Mouse (Mus musculus) lung, embryonic 15.5 days (tissue): ENCODE measurements around the gene Cbx7. TPM values are rescaled to one million over a fixed set of nuclear protein-coding genes. Genes with fewer than 3 reads are reported as not detected.
"Not testable (repeated sequence)": the region's sequence is repeated elsewhere in the genome, so short reads cannot be mapped to it uniquely, and the experiment has no call there.

Experiments used
- ATAC-seq: fragments of 200-750 bp; cut with Nextera tagmentation; 2 replicates; pipeline ENCODE4 v1.8.0; 2017; ENCODE audit warnings: moderate number of reproducible peaks, borderline replicate concordance; ENCODE audit not compliant: low FRiP score, low TSS enrichment; ENCODE audit errors: extremely low read depth
- H3K27ac ChIP-seq: fragments of 300-500 bp; sonication (generic); 2 replicates; pipeline ENCODE4 v1.5.1; 2015; ENCODE audit warnings: moderate library complexity, mild to moderate bottlenecking, inconsistent platforms
- H3K27me3 ChIP-seq: fragments of 300-500 bp; sonication (generic); 2 replicates; pipeline ENCODE4 v1.6.1; 2015; ENCODE audit warnings: inconsistent platforms
- H3K36me3 ChIP-seq: fragments of 300-500 bp; sonication (generic); 2 replicates; pipeline ENCODE4 v1.6.1; 2015; ENCODE audit warnings: inconsistent platforms
- H3K4me1 ChIP-seq: fragments of 300-500 bp; sonication (generic); 2 replicates; pipeline ENCODE4 v1.6.1; 2015; ENCODE audit warnings: inconsistent platforms
- H3K4me2 ChIP-seq: fragments of 300-500 bp; sonication (generic); 2 replicates; pipeline ENCODE4 v1.6.1; 2015; ENCODE audit warnings: inconsistent platforms, mild to moderate bottlenecking, moderate library complexity
- H3K4me3 ChIP-seq: fragments of 300-500 bp; sonication (generic); 2 replicates; pipeline ENCODE4 v1.5.1; 2015; ENCODE audit warnings: mild to moderate bottlenecking, inconsistent platforms
- H3K9ac ChIP-seq: fragments of 300-500 bp; sonication (generic); 2 replicates; pipeline ENCODE4 v1.6.1; 2015; ENCODE audit warnings: inconsistent platforms
- H3K9me3 ChIP-seq: fragments of 300-500 bp; sonication (generic); 2 replicates; pipeline ENCODE4 v1.6.1; 2016; ENCODE audit warnings: inconsistent platforms
- WGBS: fragments of 180-500 bp; shearing (Covaris S2); methylation state at CpG from one replicate; pipeline ENCODE4 v1.1.7; 2015; 5-methylcytosine and 5-hydroxymethylcytosine counted together
- polyA plus RNA-seq: library from polyadenylated mRNA; unstranded; fragments of >200 nt; fragmentation: Nextera tagmentation; extraction: Ambion mirVana; gene quantifications from 2 replicates; pipeline ENCODE4 v1.2.1, GENCODE M21; 2015

The Cbx7 gene
- polyA plus RNA-seq, 1 experiment from 2014 or later: 2.8 TPM

- WGBS: 95% methylated on average over 3 of the region's 3 CpGs
- H3K4me2 ChIP-seq: no peak overlapping the region
- no peak for ATAC-seq
- H3K4me1 ChIP-seq: no peaks in the 10 kb centered on the region
- H3K27me3 ChIP-seq: no peaks in the 10 kb centered on the region
- H3K9me3 ChIP-seq: no peaks in the 10 kb centered on the region
- H3K4me3 ChIP-seq: no peak overlapping the region
- no peaks in the 10 kb centered on the region for H3K36me3 ChIP-seq
- no peak overlapping the region for H3K27ac ChIP-seq
- no peak overlapping the region for H3K9ac ChIP-seq
Observed at GRCm38 (mm10) chr15:79914357-79914756, 56.6 kb downstream of the Cbx7 start.

- H3K4me3 ChIP-seq: no peak overlapping the region
- H3K27me3 ChIP-seq: no peaks in the 10 kb centered on the region
- no peak overlapping the region for H3K4me2 ChIP-seq
- H3K4me1 ChIP-seq: no peaks in the 10 kb centered on the region
- WGBS: 75% methylated on average over 6 of the region's 6 CpGs
- no peaks in the 10 kb centered on the region for H3K36me3 ChIP-seq
- H3K9me3 ChIP-seq: no peaks in the 10 kb centered on the region
- no peak overlapping the region for H3K9ac ChIP-seq
- no peak for ATAC-seq
- H3K27ac ChIP-seq: no peak overlapping the region
Observed at GRCm38 (mm10) chr15:79913761-79914346, 57.1 kb downstream of the Cbx7 start.

- 0 out of 2 replicates have a peak, but pooled peaks cover 3% of the 10 kb centered on the region for H3K4me1 ChIP-seq
- H3K27ac ChIP-seq: no peak overlapping the region
- WGBS: 62% methylated on average over 8 of the region's 8 CpGs
Observed at GRCm38 (mm10) chr15:79911339-79911738, 59.6 kb downstream of the Cbx7 start.

GRCm38 (mm10) chr15:79910812-79911211, 60.1 kb downstream of the Cbx7 start:
- ATAC-seq, H3K4me2 ChIP-seq: not testable (repeated sequence)
- WGBS: 64% methylated on average over 1 of the region's 1 CpGs

More at GRCm38 (mm10) chr15:79911339-79911738, 59.6 kb downstream of the Cbx7 start:
- no peaks in the 10 kb centered on the region for H3K36me3 ChIP-seq
- H3K27me3 ChIP-seq: no peaks in the 10 kb centered on the region
- H3K9me3 ChIP-seq: no peaks in the 10 kb centered on the region
- ATAC-seq: no peak
- no peak overlapping the region for H3K9ac ChIP-seq
- H3K4me3 ChIP-seq: no peak overlapping the region
- H3K4me2 ChIP-seq: no peak overlapping the region

GRCm38 (mm10) chr15:79909006-79909405, 61.9 kb downstream of the Cbx7 start:
- H3K4me3 ChIP-seq, H3K4me1 ChIP-seq, H3K9me3 ChIP-seq, H3K9ac ChIP-seq, H3K27ac ChIP-seq, ATAC-seq, H3K36me3 ChIP-seq, H3K27me3 ChIP-seq, H3K4me2 ChIP-seq: not testable (repeated sequence)
- 80% methylated on average over 3 of the region's 3 CpGs for WGBS

More at GRCm38 (mm10) chr15:79910812-79911211, 60.1 kb downstream of the Cbx7 start:
- H3K4me3 ChIP-seq, H3K9me3 ChIP-seq, H3K4me1 ChIP-seq, H3K36me3 ChIP-seq, H3K27ac ChIP-seq, H3K9ac ChIP-seq, H3K27me3 ChIP-seq: not testable (repeated sequence)

GRCm38 (mm10) chr15:79906855-79907254, 64.1 kb downstream of the Cbx7 start:
- ATAC-seq: no peak
- H3K36me3 ChIP-seq: no peaks in the 10 kb centered on the region; the same call in 1 of the 2 replicates
- no peak overlapping the region for H3K27ac ChIP-seq
- H3K4me3 ChIP-seq: no peak overlapping the region
- no peak overlapping the region for H3K9ac ChIP-seq
- WGBS: 39% methylated on average over 14 of the region's 14 CpGs
- H3K4me1 ChIP-seq: 0 out of 2 replicates have a peak, but pooled peaks cover 3% of the 10 kb centered on the region
- H3K9me3 ChIP-seq: no peaks in the 10 kb centered on the region
- H3K4me2 ChIP-seq: no peak overlapping the region
- no peaks in the 10 kb centered on the region for H3K27me3 ChIP-seq

GRCm38 (mm10) chr15:79905211-79905610, 65.7 kb downstream of the Cbx7 start:
- Histone ChIP-seq H3K4me3 (no peak overlapping the region), H3K27ac (no peak overlapping the region), H3K9ac (no peak overlapping the region), H3K9me3 (no peaks in the 10 kb centered on the region), H3K36me3 (no peaks in the 10 kb centered on the region; the same call in 1 of the 2 replicates), H3K4me1 (0 out of 2 replicates have a peak, but pooled peaks cover 5% of the 10 kb centered on the region), H3K4me2 (no peak overlapping the region), H3K27me3 (no peaks in the 10 kb centered on the region)
- no peak for ATAC-seq
- WGBS: 63% methylated on average over 12 of the region's 12 CpGs

- not testable (repeated sequence) for H3K27me3 ChIP-seq, ATAC-seq, H3K27ac ChIP-seq, H3K4me1 ChIP-seq, H3K4me2 ChIP-seq, H3K36me3 ChIP-seq, H3K9ac ChIP-seq, H3K4me3 ChIP-seq, H3K9me3 ChIP-seq
- WGBS: 78% methylated on average over 11 of the region's 11 CpGs
Observed at GRCm38 (mm10) chr15:79904678-79905077, 66.2 kb downstream of the Cbx7 start.

GRCm38 (mm10) chr15:79903963-79904362, 67.0 kb downstream of the Cbx7 start:
- no peak for ATAC-seq
- no peak overlapping the region for H3K9ac ChIP-seq
- no peak overlapping the region for H3K4me3 ChIP-seq
- H3K27ac ChIP-seq: no peak overlapping the region
- H3K36me3 ChIP-seq: no peaks in the 10 kb centered on the region; the same call in 1 of the 2 replicates
- H3K4me2 ChIP-seq: no peak overlapping the region
- H3K4me1 ChIP-seq: 0 out of 2 replicates have a peak, but pooled peaks cover 5% of the 10 kb centered on the region
- no peaks in the 10 kb centered on the region for H3K9me3 ChIP-seq
- H3K27me3 ChIP-seq: no peaks in the 10 kb centered on the region

- not testable (repeated sequence) for H3K9me3 ChIP-seq, H3K4me1 ChIP-seq, ATAC-seq, H3K27me3 ChIP-seq, H3K4me2 ChIP-seq, H3K27ac ChIP-seq, H3K36me3 ChIP-seq, H3K9ac ChIP-seq, H3K4me3 ChIP-seq
- WGBS: 95% methylated on average over 8 of the region's 8 CpGs
Observed at GRCm38 (mm10) chr15:79903081-79903480, 67.8 kb downstream of the Cbx7 start.

- H3K27ac ChIP-seq: no peak overlapping the region
- WGBS: 76% methylated on average over 2 of the region's 2 CpGs
- ATAC-seq: no peak
Observed at GRCm38 (mm10) chr15:79901399-79901798, 69.5 kb downstream of the Cbx7 start.

GRCm38 (mm10) chr15:79900751-79901150, 70.2 kb downstream of the Cbx7 start:
- Histone ChIP-seq H3K27ac (no peak overlapping the region), H3K9ac (no peak overlapping the region), H3K36me3 (no peaks in the 10 kb centered on the region; the same call in 1 of the 2 replicates), H3K9me3 (no peaks in the 10 kb centered on the region), H3K27me3 (no peaks in the 10 kb centered on the region), H3K4me1 (0 out of 2 replicates have a peak, but pooled peaks cover 2% of the 10 kb centered on the region), H3K4me2 (no peak overlapping the region), H3K4me3 (no peak overlapping the region)
- ATAC-seq: no peak
- WGBS: 56% methylated on average over 7 of the region's 7 CpGs

More at GRCm38 (mm10) chr15:79901399-79901798, 69.5 kb downstream of the Cbx7 start:
- Histone ChIP-seq H3K9me3 (no peaks in the 10 kb centered on the region), H3K36me3 (no peaks in the 10 kb centered on the region; the same call in 1 of the 2 replicates), H3K27me3 (no peaks in the 10 kb centered on the region), H3K4me1 (0 out of 2 replicates have a peak, but pooled peaks cover 2% of the 10 kb centered on the region), H3K9ac (no peak overlapping the region), H3K4me2 (no peak overlapping the region), H3K4me3 (no peak overlapping the region)
